Mouse (Mus musculus) liver, embryonic 14.5 days (tissue): ENCODE measurements at regions not wholly inside any gene's neighbourhood (a gene's known extent, or its start where the extent isn't known, plus 50 kb on each side); places are given as distances from the start of the nearest gene placed in this dataset.

ENCODE experiments used
- ATAC-seq: fragments of 200-750 bp; cut with Nextera tagmentation; 2 replicates; pipeline ENCODE4 v1.8.0; 2017; ENCODE audit warnings: moderate number of reproducible peaks, mild to moderate bottlenecking, moderate library complexity; ENCODE audit not compliant: insufficient read depth
- DNase-seq, 3 experiments: peaks; one replicate each; pipeline ENCODE4 v3.0.0-alpha.2; 2012 to 2013; ENCODE audit warnings: low read depth in 3 of 3, low spot score in 3 of 3
- H3K27ac ChIP-seq: fragments of 300-500 bp; sonication (generic); 2 replicates; pipeline ENCODE4 v1.5.1; 2014; ENCODE audit warnings: moderate library complexity, mild to moderate bottlenecking, control low read depth, inconsistent platforms
- H3K27me3 ChIP-seq: fragments of 300-500 bp; sonication (generic); 2 replicates; pipeline ENCODE4 v1.6.1; 2014; ENCODE audit warnings: mild to moderate bottlenecking, low read length, moderate library complexity; ENCODE audit not compliant: control insufficient read depth, insufficient read depth
- H3K36me3 ChIP-seq: fragments of 300-500 bp; sonication (generic); replicated peaks from 2 replicates; pipeline ENCODE4 v1.6.1; 2014; ENCODE audit warnings: low read depth; ENCODE audit not compliant: control insufficient read depth, insufficient read depth
- H3K4me1 ChIP-seq, 2 experiments: fragments of 200-500 bp in 1 of 2; fragments of 300-500 bp in 1 of 2; sonication (generic) in 1 of 2; replicated peaks; 2 replicates each; pipeline ENCODE4 v1.6.1; 2012 to 2014; ENCODE audit warnings: antibody characterized with exemption in 1 of 2, inconsistent platforms in 1 of 2, low read length in 1 of 2; ENCODE audit not compliant: control insufficient read depth in 2 of 2, insufficient read depth in 2 of 2
- H3K4me2 ChIP-seq: fragments of 300-500 bp; sonication (generic); 2 replicates; pipeline ENCODE4 v1.6.1; 2014; ENCODE audit warnings: low read depth, mild to moderate bottlenecking, control low read depth, moderate library complexity
- H3K4me3 ChIP-seq, 2 experiments: fragments of 200-500 bp in 1 of 2; fragments of 300-500 bp in 1 of 2; sonication (generic) in 1 of 2; 2 replicates each; pipeline ENCODE4 v1.5.1; 2012 to 2014; ENCODE audit warnings: low read depth in 2 of 2, low read length in 2 of 2, mild to moderate bottlenecking in 2 of 2, control low read depth in 1 of 2, inconsistent platforms in 1 of 2, moderate library complexity in 1 of 2; ENCODE audit not compliant: insufficient read depth in 1 of 2
- H3K9ac ChIP-seq: fragments of 300-500 bp; sonication (generic); replicated peaks from 2 replicates; pipeline ENCODE4 v1.6.1; 2014; ENCODE audit warnings: mild to moderate bottlenecking, control low read depth, moderate library complexity
- H3K9me3 ChIP-seq: fragments of 300-500 bp; sonication (generic); 2 replicates; pipeline ENCODE4 v1.6.1; 2016; ENCODE audit warnings: low read length, mixed read lengths; ENCODE audit not compliant: control insufficient read depth
- CTCF ChIP-seq: IDR thresholded peaks from 2 replicates; pipeline ENCODE4 v1.5.1; 2016; ENCODE audit warnings: antibody characterized with exemption, low read depth, control low read depth
- EP300 ChIP-seq: IDR thresholded peaks from 2 replicates; pipeline ENCODE4 v1.6.1; 2016; ENCODE audit warnings: antibody characterized with exemption, low read depth
- WGBS: fragments of 180-500 bp; shearing (Covaris S2); extraction: QIAGEN DNeasy Blood & Tissue Kit; methylation state at CpG from one replicate; pipeline ENCODE4 v1.1.7; 2014; ENCODE audit not compliant: insufficient replicate concordance; 5-methylcytosine and 5-hydroxymethylcytosine counted together

GRCm38 (mm10) chr5:64590036-64590435 lies 213.2 kb upstream of the Klf3 start:
- Histone ChIP-seq H3K4me2 (peak overlapping the region; percentile 59), H3K4me1 (peaks cover 56 to 61% of the 10 kb centered on the region in 2 experiments), H3K4me3 (no peak overlapping the region), H3K27me3 (no peaks in the 10 kb centered on the region), H3K27ac (peak overlapping the region; percentile 99), H3K36me3 (no peaks in the 10 kb centered on the region), H3K9ac (peak overlapping the region; percentile 40), H3K9me3 (peaks cover 2% of the 10 kb centered on the region; the same call in 1 of the 2 replicates)
- DNase-seq (peak in 1 of 3 experiments; percentile 50), ATAC-seq (peak; percentile 43; the same call in 1 of the 2 replicates)
- TF ChIP-seq CTCF (no peak), EP300 (no peak)
- 35% methylated on average over 5 of the region's 5 CpGs for WGBS

GRCm38 (mm10) chr5:64590747-64591146 lies 212.4 kb upstream of the Klf3 start:
- WGBS: 15% methylated on average over 1 of the region's 1 CpGs
- H3K36me3 ChIP-seq: no peaks in the 10 kb centered on the region
- peak overlapping the region; percentile 99 for H3K27ac ChIP-seq
- H3K27me3 ChIP-seq: no peaks in the 10 kb centered on the region
- no peak overlapping the region for H3K4me3 ChIP-seq
- TF ChIP-seq CTCF (no peak), EP300 (peak; percentile 95)
- peaks cover 55 to 61% of the 10 kb centered on the region in 2 experiments for H3K4me1 ChIP-seq
- DNase-seq (peak; percentile 86 to 91 (median 90)), ATAC-seq (peak; percentile 91)
- H3K9me3 ChIP-seq: peaks cover 2% of the 10 kb centered on the region; the same call in 1 of the 2 replicates
- peak overlapping the region; percentile 49 for H3K9ac ChIP-seq
- H3K4me2 ChIP-seq: peak overlapping the region; percentile 59

GRCm38 (mm10) chr5:64591792-64592191 lies 211.4 kb upstream of the Klf3 start:
- peaks cover 2% of the 10 kb centered on the region; the same call in 1 of the 2 replicates for H3K9me3 ChIP-seq
- peaks cover 48 to 54% of the 10 kb centered on the region in 2 experiments for H3K4me1 ChIP-seq
- H3K27me3 ChIP-seq: no peaks in the 10 kb centered on the region
- no peak overlapping the region for H3K4me3 ChIP-seq
- ATAC-seq (no peak), DNase-seq (peak in 1 of 3 experiments; percentile 51)
- H3K36me3 ChIP-seq: no peaks in the 10 kb centered on the region
- TF ChIP-seq EP300 (peak; percentile 72), CTCF (no peak)
- peak overlapping the region; percentile 49 for H3K9ac ChIP-seq
- H3K27ac ChIP-seq: peak overlapping the region; percentile 99
- H3K4me2 ChIP-seq: peak overlapping the region; percentile 59
- 48% methylated on average over 2 of the region's 2 CpGs for WGBS

- ATAC-seq (no peak), DNase-seq (no peak)
- H3K4me1 ChIP-seq: peaks cover 30 to 37% of the 10 kb centered on the region in 2 experiments
- no peak overlapping the region for H3K4me2 ChIP-seq
- no peak for TF ChIP-seq CTCF
- TF ChIP-seq EP300: no peak
- H3K4me3 ChIP-seq: no peak overlapping the region
- no peak overlapping the region for H3K9ac ChIP-seq
- no peak overlapping the region for H3K27ac ChIP-seq
- no peaks in the 10 kb centered on the region for H3K9me3 ChIP-seq
- WGBS: 68% methylated on average over 3 of the region's 3 CpGs
- H3K36me3 ChIP-seq: no peaks in the 10 kb centered on the region
- H3K27me3 ChIP-seq: no peaks in the 10 kb centered on the region
Measured at GRCm38 (mm10) chr5:64595220-64595619, 208.0 kb upstream of the Klf3 start.

- peaks cover 33 to 40% of the 10 kb centered on the region in 2 experiments for H3K4me1 ChIP-seq
- H3K4me3 ChIP-seq: no peak overlapping the region
- H3K36me3 ChIP-seq: no peaks in the 10 kb centered on the region
- DNase-seq (no peak), ATAC-seq (no peak)
- H3K27me3 ChIP-seq: no peaks in the 10 kb centered on the region
- TF ChIP-seq CTCF (no peak), EP300 (no peak)
- H3K4me2 ChIP-seq: no peak overlapping the region
- H3K9me3 ChIP-seq: no peaks in the 10 kb centered on the region
- H3K27ac ChIP-seq: no peak overlapping the region
- H3K9ac ChIP-seq: no peak overlapping the region
- WGBS: 72% methylated on average over 17 of the region's 17 CpGs
Measured at GRCm38 (mm10) chr5:64595751-64596344, 207.3 kb upstream of the Klf3 start.
